Mouse (Mus musculus): ENCODE results near the gene Dennd6b. TPM values are rescaled to one million over a fixed set of nuclear protein-coding genes. Genes with fewer than 3 reads are reported as not detected.

The Dennd6b gene
- total and polyA plus RNA-seq, 3 experiments: 6.1 to 11.4 TPM; not detected in 1

DNA sequence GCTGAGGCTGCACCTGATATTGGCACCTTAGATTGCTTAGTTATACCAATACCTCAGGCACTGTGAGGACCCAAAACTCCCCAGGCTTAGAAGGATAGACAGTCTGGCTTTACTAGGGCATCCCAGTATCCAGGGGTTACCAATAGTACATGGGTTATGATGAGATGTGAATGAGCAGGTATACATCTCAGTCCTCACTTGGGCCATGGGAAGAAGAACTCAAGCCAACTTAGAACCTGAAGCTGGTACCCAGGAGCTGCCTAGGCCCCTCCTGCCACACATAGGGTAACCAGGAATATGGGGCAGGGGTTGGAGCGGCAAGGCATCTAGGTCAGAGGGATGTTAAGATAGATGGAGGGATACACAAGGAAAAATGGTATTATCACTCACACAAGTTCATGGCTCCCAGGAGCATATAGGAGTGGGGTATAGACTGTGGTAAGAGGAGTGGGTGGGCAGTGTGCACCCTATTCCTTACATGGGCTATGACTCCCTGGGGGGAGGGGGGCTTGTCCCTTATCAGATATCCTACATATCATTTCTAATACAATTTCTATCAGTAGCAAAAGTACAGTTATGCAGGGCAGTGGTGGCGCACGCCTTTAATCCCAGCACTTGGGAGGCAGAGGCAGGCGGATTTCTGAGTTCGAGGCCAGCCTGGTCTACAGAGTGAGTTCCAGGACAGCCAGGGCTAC lies 59.7 kb downstream of the Dennd6b start:
- Histone ChIP-seq H3K36me3 (ENCODE audit: control insufficient read depth in 1 of 2, insufficient read depth in 2 of 2, low read length in 2 of 2) (no peaks in the 10 kb centered on the region), H3K4me3 (ENCODE audit: control insufficient read depth in 1 of 2, insufficient read depth in 1 of 2, low read depth in 2 of 2, low read length in 2 of 2) (no peak overlapping the region), H3K79me2 (ENCODE audit: control insufficient read depth, insufficient read depth, low read length, poor library complexity) (no peaks in the 10 kb centered on the region), H3K9ac (ENCODE audit: control insufficient read depth, low read depth, low read length, poor library complexity, severe bottlenecking) (no peak overlapping the region), H3K27me3 (ENCODE audit: control insufficient read depth in 1 of 2, insufficient read depth in 2 of 2, low read length in 2 of 2) (no peaks in the 10 kb centered on the region; a peak in 1 of 4 replicates), H3K4me1 (ENCODE audit: control insufficient read depth in 1 of 2, insufficient read depth in 2 of 2, low read length in 2 of 2) (0 out of 4 replicates have a peak, but pooled peaks cover 0 to 1% of the 10 kb centered on the region in 2 experiments), H3K9me3 (replicated peaks; ENCODE audit: insufficient read depth, low read length) (no peaks in the 10 kb centered on the region), H3K27ac (ENCODE audit: control insufficient read depth, low read depth, low read length) (no peak overlapping the region)
- TF ChIP-seq SIN3A (IDR thresholded peaks at IDR 0.05; ENCODE audit: low read length) (no peak), NRF1 (IDR thresholded peaks at IDR 0.05; ENCODE audit: insufficient read depth, low read depth, low read length, poor library complexity, severe bottlenecking) (no peak)
- no peak for DNase-seq (ENCODE audit: low read depth, low spot score)

Other genes starting within 250 kb of the Dennd6b start
- gene Ttll8, start 242.1 kb downstream of the Dennd6b start, total RNA-seq (2012; rRNA removed): not detected in 2 replicates
- not detected for gene Ttll8, start 242.1 kb downstream of the Dennd6b start, polyA plus RNA-seq (2012; ENCODE audit: insufficient read depth in 1 of 2, insufficient read length in 2 of 2, low read depth in 1 of 2, low replicate concordance in 2 of 2, missing spikeins in 1 of 2)
- not detected in 2 replicates for gene Mlc1, start 217.5 kb downstream of the Dennd6b start, total RNA-seq (2012; rRNA removed)
- not detected for gene Mlc1, start 217.5 kb downstream of the Dennd6b start, polyA plus RNA-seq (2012; ENCODE audit: insufficient read depth in 1 of 2, insufficient read length in 2 of 2, low read depth in 1 of 2, low replicate concordance in 2 of 2, missing spikeins in 1 of 2)
- gene Mov10l1, start 213.6 kb downstream of the Dennd6b start, total RNA-seq (2012; rRNA removed): not detected in 2 replicates
- gene Mov10l1, start 213.6 kb downstream of the Dennd6b start, polyA plus RNA-seq (2012; ENCODE audit: insufficient read depth in 1 of 2, insufficient read length in 2 of 2, low read depth in 1 of 2, low replicate concordance in 2 of 2, missing spikeins in 1 of 2): not detected
- gene Panx2, start 136.8 kb downstream of the Dennd6b start, total RNA-seq (2012; rRNA removed): not detected in 2 replicates
- gene Panx2, start 136.8 kb downstream of the Dennd6b start, polyA plus RNA-seq (2012; ENCODE audit: insufficient read depth in 1 of 2, insufficient read length in 2 of 2, low read depth in 1 of 2, low replicate concordance in 2 of 2, missing spikeins in 1 of 2): not detected
- gene Trabd, start 121.4 kb downstream of the Dennd6b start, total RNA-seq (2012; rRNA removed): 43.1 and 45.9 TPM in 2 replicates
- 10 to 100 TPM in 1 of 2 experiments, not detected in 1; 81.4 TPM for gene Trabd, start 121.4 kb downstream of the Dennd6b start, polyA plus RNA-seq (2012; ENCODE audit: insufficient read depth in 1 of 2, insufficient read length in 2 of 2, low read depth in 1 of 2, low replicate concordance in 2 of 2, missing spikeins in 1 of 2)
- gene Selenoo, start 107.4 kb downstream of the Dennd6b start, total RNA-seq (2012; rRNA removed): 13.6 and 17.3 TPM in 2 replicates
- gene Selenoo, start 107.4 kb downstream of the Dennd6b start, polyA plus RNA-seq (2012; ENCODE audit: insufficient read depth in 1 of 2, insufficient read length in 2 of 2, low read depth in 1 of 2, low replicate concordance in 2 of 2, missing spikeins in 1 of 2): 10 to 100 TPM in 1 of 2 experiments, not detected in 1; 16.6 TPM
- 14.4 and 17.5 TPM in 2 replicates for gene Tubgcp6, start 73.4 kb downstream of the Dennd6b start, total RNA-seq (2012; rRNA removed)
- gene Tubgcp6, start 73.4 kb downstream of the Dennd6b start, polyA plus RNA-seq (2012; ENCODE audit: insufficient read depth in 1 of 2, insufficient read length in 2 of 2, low read depth in 1 of 2, low replicate concordance in 2 of 2, missing spikeins in 1 of 2): 10 to 100 TPM in 1 of 2 experiments, not detected in 1; 25.3 TPM
- gene Hdac10, start 67.8 kb downstream of the Dennd6b start, total RNA-seq (2012; rRNA removed): 17.9 and 23.3 TPM in 2 replicates
- 10 to 100 TPM in 1 of 2 experiments, not detected in 1; 26.6 TPM for gene Hdac10, start 67.8 kb downstream of the Dennd6b start, polyA plus RNA-seq (2012; ENCODE audit: insufficient read depth in 1 of 2, insufficient read length in 2 of 2, low read depth in 1 of 2, low replicate concordance in 2 of 2, missing spikeins in 1 of 2)
- gene Mapk12, start 55.8 kb downstream of the Dennd6b start, total RNA-seq (2012; rRNA removed): 0.10 TPM in 1 of 2 replicates, not detected in the other
- gene Mapk12, start 55.8 kb downstream of the Dennd6b start, polyA plus RNA-seq (2012; ENCODE audit: insufficient read depth in 1 of 2, insufficient read length in 2 of 2, low read depth in 1 of 2, low replicate concordance in 2 of 2, missing spikeins in 1 of 2): under 1 TPM in 1 of 2 experiments, not detected in 1; 0.18 TPM
- 0.04 and 0.16 TPM in 2 replicates for gene Mapk11, start 46.9 kb downstream of the Dennd6b start, total RNA-seq (2012; rRNA removed)
- under 1 TPM in 1 of 2 experiments, not detected in 1; 0.04 TPM for gene Mapk11, start 46.9 kb downstream of the Dennd6b start, polyA plus RNA-seq (2012; ENCODE audit: insufficient read depth in 1 of 2, insufficient read length in 2 of 2, low read depth in 1 of 2, low replicate concordance in 2 of 2, missing spikeins in 1 of 2)
- 0.10 and 0.19 TPM in 2 replicates for gene Plxnb2, start 15.7 kb downstream of the Dennd6b start, total RNA-seq (2012; rRNA removed)
- under 1 TPM in 1 of 2 experiments, not detected in 1; 0.17 TPM for gene Plxnb2, start 15.7 kb downstream of the Dennd6b start, polyA plus RNA-seq (2012; ENCODE audit: insufficient read depth in 1 of 2, insufficient read length in 2 of 2, low read depth in 1 of 2, low replicate concordance in 2 of 2, missing spikeins in 1 of 2)
- gene Ppp6r2, start 15.1 kb upstream of the Dennd6b start, total RNA-seq (2012; rRNA removed): 13.5 and 15.5 TPM in 2 replicates
- gene Ppp6r2, start 15.1 kb upstream of the Dennd6b start, polyA plus RNA-seq (2012; ENCODE audit: insufficient read depth in 1 of 2, insufficient read length in 2 of 2, low read depth in 1 of 2, low replicate concordance in 2 of 2, missing spikeins in 1 of 2): 10 to 100 TPM in 1 of 2 experiments, not detected in 1; 23.2 TPM
- 80.4 and 84.6 TPM in 2 replicates for gene Sbf1, start 118.8 kb upstream of the Dennd6b start, total RNA-seq (2012; rRNA removed)
- gene Sbf1, start 118.8 kb upstream of the Dennd6b start, polyA plus RNA-seq (2012; ENCODE audit: insufficient read depth in 1 of 2, insufficient read length in 2 of 2, low read depth in 1 of 2, low replicate concordance in 2 of 2, missing spikeins in 1 of 2): 100 to 1,000 TPM in 1 of 2 experiments, not detected in 1; 147 TPM
- gene Adm2, start 126.2 kb upstream of the Dennd6b start, total RNA-seq (2012; rRNA removed): 1.4 and 7.1 TPM in 2 replicates
- 10 to 100 TPM in 1 of 2 experiments, not detected in 1; 18.2 TPM for gene Adm2, start 126.2 kb upstream of the Dennd6b start, polyA plus RNA-seq (2012; ENCODE audit: insufficient read depth in 1 of 2, insufficient read length in 2 of 2, low read depth in 1 of 2, low replicate concordance in 2 of 2, missing spikeins in 1 of 2)
- not detected in 2 replicates for gene Miox, start 137.9 kb upstream of the Dennd6b start, total RNA-seq (2012; rRNA removed)
- not detected for gene Miox, start 137.9 kb upstream of the Dennd6b start, polyA plus RNA-seq (2012; ENCODE audit: insufficient read depth in 1 of 2, insufficient read length in 2 of 2, low read depth in 1 of 2, low replicate concordance in 2 of 2, missing spikeins in 1 of 2)
- gene Lmf2, start 159.2 kb upstream of the Dennd6b start, total RNA-seq (2012; rRNA removed): 14.5 and 14.7 TPM in 2 replicates
- gene Lmf2, start 159.2 kb upstream of the Dennd6b start, polyA plus RNA-seq (2012; ENCODE audit: insufficient read depth in 1 of 2, insufficient read length in 2 of 2, low read depth in 1 of 2, low replicate concordance in 2 of 2, missing spikeins in 1 of 2): 10 to 100 TPM in 1 of 2 experiments, not detected in 1; 52.0 TPM
- gene Ncaph2, start 159.2 kb upstream of the Dennd6b start, total RNA-seq (2012; rRNA removed): 126 and 137 TPM in 2 replicates
- 100 to 1,000 TPM; 160 to 165 TPM for gene Ncaph2, start 159.2 kb upstream of the Dennd6b start, polyA plus RNA-seq (2012; ENCODE audit: insufficient read depth in 1 of 2, insufficient read length in 2 of 2, low read depth in 1 of 2, low replicate concordance in 2 of 2, missing spikeins in 1 of 2)
- gene Sco2, start 177.3 kb upstream of the Dennd6b start, total RNA-seq (2012; rRNA removed): 50.2 and 58.9 TPM in 2 replicates
- gene Sco2, start 177.3 kb upstream of the Dennd6b start, polyA plus RNA-seq (2012; ENCODE audit: insufficient read depth in 1 of 2, insufficient read length in 2 of 2, low read depth in 1 of 2, low replicate concordance in 2 of 2, missing spikeins in 1 of 2): 10 to 100 TPM in 1 of 2 experiments, not detected in 1; 34.6 TPM
- gene Tymp, start 180.5 kb upstream of the Dennd6b start, total RNA-seq (2012; rRNA removed): 0.92 and 1.5 TPM in 2 replicates
- gene Tymp, start 180.5 kb upstream of the Dennd6b start, polyA plus RNA-seq (2012; ENCODE audit: insufficient read depth in 1 of 2, insufficient read length in 2 of 2, low read depth in 1 of 2, low replicate concordance in 2 of 2, missing spikeins in 1 of 2): 1 to 10 TPM in 1 of 2 experiments, not detected in 1; 2.0 TPM
- not detected in 2 replicates for gene Odf3b, start 182.8 kb upstream of the Dennd6b start, total RNA-seq (2012; rRNA removed)
- gene Odf3b, start 182.8 kb upstream of the Dennd6b start, polyA plus RNA-seq (2012; ENCODE audit: insufficient read depth in 1 of 2, insufficient read length in 2 of 2, low read depth in 1 of 2, low replicate concordance in 2 of 2, missing spikeins in 1 of 2): not detected
- gene Klhdc7b, start 188.4 kb upstream of the Dennd6b start, total RNA-seq (2012; rRNA removed): not detected in 2 replicates
- gene Klhdc7b, start 188.4 kb upstream of the Dennd6b start, polyA plus RNA-seq (2012; ENCODE audit: insufficient read depth in 1 of 2, insufficient read length in 2 of 2, low read depth in 1 of 2, low replicate concordance in 2 of 2, missing spikeins in 1 of 2): under 1 TPM in 1 of 2 experiments, not detected in 1; 0.01 TPM
- 0.82 and 1.5 TPM in 2 replicates for gene Syce3, start 214.0 kb upstream of the Dennd6b start, total RNA-seq (2012; rRNA removed)
- 1 to 10 TPM in 1 of 2 experiments, not detected in 1; 1.4 TPM for gene Syce3, start 214.0 kb upstream of the Dennd6b start, polyA plus RNA-seq (2012; ENCODE audit: insufficient read depth in 1 of 2, insufficient read length in 2 of 2, low read depth in 1 of 2, low replicate concordance in 2 of 2, missing spikeins in 1 of 2)
- 0.92 and 1.4 TPM in 2 replicates for gene Cpt1b, start 229.4 kb upstream of the Dennd6b start, total RNA-seq (2012; rRNA removed)
- 1 to 10 TPM in 1 of 2 experiments, not detected in 1; 2.0 TPM for gene Cpt1b, start 229.4 kb upstream of the Dennd6b start, polyA plus RNA-seq (2012; ENCODE audit: insufficient read depth in 1 of 2, insufficient read length in 2 of 2, low read depth in 1 of 2, low replicate concordance in 2 of 2, missing spikeins in 1 of 2)
- 2.5 and 3.8 TPM in 2 replicates for gene C730034F03Rik, start 233.1 kb upstream of the Dennd6b start, total RNA-seq (2012; rRNA removed)
- gene C730034F03Rik, start 233.1 kb upstream of the Dennd6b start, polyA plus RNA-seq (2012; ENCODE audit: insufficient read depth in 1 of 2, insufficient read length in 2 of 2, low read depth in 1 of 2, low replicate concordance in 2 of 2, missing spikeins in 1 of 2): 1 to 10 TPM in 1 of 2 experiments, not detected in 1; 1.6 TPM
- not detected in 2 replicates for gene Gm44502, start 233.2 kb upstream of the Dennd6b start, total RNA-seq (2012; rRNA removed)
- not detected for gene Gm44502, start 233.2 kb upstream of the Dennd6b start, polyA plus RNA-seq (2012; ENCODE audit: insufficient read depth in 1 of 2, insufficient read length in 2 of 2, low read depth in 1 of 2, low replicate concordance in 2 of 2, missing spikeins in 1 of 2)
- 19.3 and 19.5 TPM in 2 replicates for gene Chkb, start 233.4 kb upstream of the Dennd6b start, total RNA-seq (2012; rRNA removed)
- 10 to 100 TPM in 1 of 2 experiments, not detected in 1; 51.3 TPM for gene Chkb, start 233.4 kb upstream of the Dennd6b start, polyA plus RNA-seq (2012; ENCODE audit: insufficient read depth in 1 of 2, insufficient read length in 2 of 2, low read depth in 1 of 2, low replicate concordance in 2 of 2, missing spikeins in 1 of 2)

All from MEL (cell line).